Mouse (Mus musculus) stomach, postnatal 0 days (tissue): Measurements from ENCODE around the gene Ralgapa1. TPM values are rescaled to one million over a fixed set of nuclear protein-coding genes. Genes with fewer than 3 reads are reported as not detected.

Source experiments
- ATAC-seq: fragments of 200-750 bp; cut with Nextera tagmentation; 2 replicates; pipeline ENCODE4 v1.8.0; 2017; ENCODE audit not compliant: low FRiP score, low TSS enrichment
- DNase-seq: peaks from one replicate; pipeline ENCODE4 v3.0.0-alpha.2; 2016; ENCODE audit warnings: low spot score
- H3K27ac ChIP-seq: fragments of 300-500 bp; sonication (generic); replicated peaks from 2 replicates; pipeline ENCODE4 v1.5.1; 2014; ENCODE audit warnings: mild to moderate bottlenecking, control low read depth
- H3K27me3 ChIP-seq: fragments of 300-500 bp; sonication (generic); 2 replicates; pipeline ENCODE4 v1.6.1; 2014; ENCODE audit warnings: low read length; ENCODE audit not compliant: control insufficient read depth, insufficient read depth
- H3K36me3 ChIP-seq: fragments of 300-500 bp; sonication (generic); 2 replicates; pipeline ENCODE4 v1.6.1; 2014; ENCODE audit warnings: low read length, mixed read lengths; ENCODE audit not compliant: control insufficient read depth, insufficient read depth
- H3K4me1 ChIP-seq: fragments of 300-500 bp; sonication (generic); replicated peaks from 2 replicates; pipeline ENCODE4 v1.6.1; 2014; ENCODE audit warnings: antibody characterized with exemption; ENCODE audit not compliant: control insufficient read depth, insufficient read depth
- H3K4me2 ChIP-seq: fragments of 300-500 bp; sonication (generic); replicated peaks from 2 replicates; pipeline ENCODE4 v1.6.1; 2014; ENCODE audit warnings: low read depth, mild to moderate bottlenecking, control low read depth, moderate library complexity
- H3K4me3 ChIP-seq: fragments of 300-500 bp; sonication (generic); 2 replicates; pipeline ENCODE4 v1.5.1; 2014; ENCODE audit warnings: low read depth, low read length, control low read depth
- H3K9ac ChIP-seq: fragments of 300-500 bp; sonication (generic); 2 replicates; pipeline ENCODE4 v1.6.1; 2014; ENCODE audit warnings: mild to moderate bottlenecking, low read length, control low read depth, mixed read lengths
- H3K9me3 ChIP-seq: fragments of 300-500 bp; sonication (generic); 2 replicates; pipeline ENCODE4 v1.6.1; 2016; ENCODE audit warnings: low read length; ENCODE audit not compliant: control insufficient read depth
- CTCF ChIP-seq: IDR thresholded peaks from 2 replicates; pipeline ENCODE4 v1.5.1; 2016; ENCODE audit warnings: antibody characterized with exemption, low read depth, mild to moderate bottlenecking, moderate library complexity
- EP300 ChIP-seq: optimal IDR thresholded peaks from 2 replicates; pipeline ENCODE3; 2016; ENCODE audit warnings: antibody characterized with exemption
- WGBS: fragments of 180-500 bp; shearing (Covaris S2); extraction: QIAGEN DNeasy Blood & Tissue Kit; methylation state at CpG from one replicate; pipeline ENCODE4 v1.1.7; 2014; 5-methylcytosine and 5-hydroxymethylcytosine counted together
- polyA plus RNA-seq: library from polyadenylated mRNA; unstranded; fragments of >200 nt; fragmentation: Nextera tagmentation; extraction: Ambion mirVana; gene quantifications from 2 replicates; pipeline ENCODE4 v1.2.1, GENCODE M21; 2015

Ralgapa1 gene
- polyA plus RNA-seq, 1 experiment from 2014 or later, result 8.8 TPM

- no peaks in the 10 kb centered on the region; the same call in 1 of the 2 replicates for H3K4me1 ChIP-seq
- 83% methylated on average over 8 of the region's 8 CpGs for WGBS
- H3K27me3 ChIP-seq, result no peaks in the 10 kb centered on the region
- no peak overlapping the region for H3K4me2 ChIP-seq
- ATAC-seq, result no peak
- H3K36me3 ChIP-seq, result no peaks in the 10 kb centered on the region
- H3K27ac ChIP-seq, result no peak overlapping the region
- no peak for TF ChIP-seq EP300
- no peak for TF ChIP-seq CTCF
- H3K9ac ChIP-seq, result no peak overlapping the region
- H3K9me3 ChIP-seq, result no peaks in the 10 kb centered on the region
- DNase-seq, result no peak
- no peak overlapping the region for H3K4me3 ChIP-seq
Observed at GRCm38 (mm10) chr12:55834891-55835290, 13.9 kb upstream of the Ralgapa1 start.

DNA sequence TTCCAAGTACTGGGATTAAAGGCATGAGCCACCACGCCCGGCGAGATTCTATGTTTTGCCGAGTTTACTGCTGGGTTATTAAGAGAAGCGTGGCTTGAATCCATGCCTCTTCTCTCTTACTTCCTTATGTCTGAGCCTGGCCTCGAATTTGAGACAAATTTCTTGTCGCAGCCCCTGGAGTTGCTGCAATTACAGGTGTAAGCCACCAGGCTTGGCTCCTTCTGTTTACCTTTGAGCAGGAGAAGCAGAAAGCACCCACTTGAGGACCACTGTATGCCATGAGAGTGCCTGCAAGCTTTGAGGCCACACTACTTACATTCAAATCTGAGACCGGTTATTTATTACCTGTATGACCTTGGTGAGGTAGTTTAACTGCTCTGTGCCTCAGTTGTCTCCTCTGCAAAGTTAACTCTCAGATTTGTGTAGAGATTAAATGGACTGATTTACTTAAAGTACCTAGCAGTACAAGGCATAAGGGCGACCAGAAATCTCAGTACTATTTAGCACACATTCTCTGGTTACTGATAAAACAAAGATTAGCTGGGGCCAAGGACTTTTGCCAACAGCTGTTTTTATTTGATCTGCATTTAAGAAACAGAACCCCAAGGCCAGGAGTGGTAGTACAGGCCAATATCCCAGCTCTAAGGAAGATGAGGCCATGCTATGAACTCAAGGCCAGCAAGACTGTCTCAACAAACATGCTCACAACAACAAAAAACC, 13.1 kb upstream of the Ralgapa1 start:
- H3K9me3 ChIP-seq, result no peaks in the 10 kb centered on the region
- ATAC-seq (no peak), DNase-seq (peak; percentile 15)
- H3K4me2 ChIP-seq, result no peak overlapping the region
- H3K9ac ChIP-seq, result no peak overlapping the region
- H3K4me1 ChIP-seq, result no peaks in the 10 kb centered on the region; the same call in 1 of the 2 replicates
- H3K4me3 ChIP-seq, result no peak overlapping the region
- H3K27me3 ChIP-seq, result no peaks in the 10 kb centered on the region
- no peaks in the 10 kb centered on the region for H3K36me3 ChIP-seq
- no peak overlapping the region for H3K27ac ChIP-seq
- no peak for TF ChIP-seq EP300
- no peak for TF ChIP-seq CTCF
- WGBS, result 55% methylated on average over 9 of the region's 9 CpGs

- Histone ChIP-seq H3K9ac (no peak overlapping the region), H3K4me1 (no peaks in the 10 kb centered on the region; the same call in 1 of the 2 replicates), H3K9me3 (no peaks in the 10 kb centered on the region), H3K4me2 (no peak overlapping the region), H3K36me3 (no peaks in the 10 kb centered on the region), H3K27me3 (no peaks in the 10 kb centered on the region), H3K27ac (no peak overlapping the region), H3K4me3 (no peak overlapping the region)
- ATAC-seq (no peak), DNase-seq (no peak)
- TF ChIP-seq EP300, result no peak
- no peak for TF ChIP-seq CTCF
Observed at GRCm38 (mm10) chr12:55832961-55833360, 12.0 kb upstream of the Ralgapa1 start.

- ATAC-seq (no peak), DNase-seq (peak; percentile 74)
- Histone ChIP-seq H3K9ac (no peak overlapping the region), H3K27ac (no peak overlapping the region), H3K9me3 (no peaks in the 10 kb centered on the region), H3K27me3 (no peaks in the 10 kb centered on the region), H3K36me3 (no peaks in the 10 kb centered on the region), H3K4me1 (no peaks in the 10 kb centered on the region), H3K4me2 (no peak overlapping the region), H3K4me3 (no peak overlapping the region)
- TF ChIP-seq CTCF (peak; percentile 91), EP300 (no peak)
- WGBS, result 16% methylated on average over 2 of the region's 2 CpGs
Observed at GRCm38 (mm10) chr12:55831101-55831500, 10.1 kb upstream of the Ralgapa1 start.

GRCm38 (mm10) chr12:55825537-55825936, 4.6 kb upstream of the Ralgapa1 start:
- Histone ChIP-seq H3K4me2 (no peak overlapping the region), H3K4me3 (no peak overlapping the region), H3K9ac (no peak overlapping the region), H3K27me3 (no peaks in the 10 kb centered on the region), H3K27ac (no peak overlapping the region), H3K9me3 (no peaks in the 10 kb centered on the region), H3K36me3 (no peaks in the 10 kb centered on the region), H3K4me1 (no peaks in the 10 kb centered on the region)
- 82% methylated on average over 2 of the region's 2 CpGs for WGBS
- TF ChIP-seq EP300 (no peak), CTCF (peak; percentile 18; the same call in 1 of the 2 replicates)
- ATAC-seq (no peak), DNase-seq (no peak)

- no peaks in the 10 kb centered on the region for H3K27me3 ChIP-seq
Observed at GRCm38 (mm10) chr12:55824027-55824426, 3.1 kb upstream of the Ralgapa1 start.

More at GRCm38 (mm10) chr12:55824027-55824426, 3.1 kb upstream of the Ralgapa1 start:
- no peak overlapping the region for H3K4me3 ChIP-seq
- WGBS, result 83% methylated on average over 6 of the region's 6 CpGs
- ATAC-seq, result no peak
- no peaks in the 10 kb centered on the region for H3K4me1 ChIP-seq
- DNase-seq, result no peak
- no peak overlapping the region for H3K27ac ChIP-seq
- no peaks in the 10 kb centered on the region for H3K36me3 ChIP-seq
- no peak overlapping the region for H3K4me2 ChIP-seq
- H3K9me3 ChIP-seq, result no peaks in the 10 kb centered on the region
- no peak overlapping the region for H3K9ac ChIP-seq
- TF ChIP-seq CTCF (no peak), EP300 (no peak)
